Mouse (Mus musculus) CH12.LX (cell line): ENCODE measurements around the gene Hecw2. TPM values are rescaled to one million over a fixed set of nuclear protein-coding genes. Genes with fewer than 3 reads are reported as not detected.

Experiments used
- DNase-seq: peaks from one replicate; pipeline ENCODE4 v3.0.0-alpha.2; 2013; ENCODE audit errors: extremely low read depth
- H3K27ac ChIP-seq: 2 replicates; pipeline ENCODE4 v1.5.1; 2012; ENCODE audit warnings: low read depth, mild to moderate bottlenecking, control low read depth, moderate library complexity; ENCODE audit not compliant: insufficient read depth
- H3K27me3 ChIP-seq: replicated peaks from 2 replicates; pipeline ENCODE3; 2012; ENCODE audit warnings: inconsistent platforms
- H3K36me3 ChIP-seq, 2 experiments: replicated peaks in 1 of 2; 2 replicates each; pipeline versions ENCODE3 to v1.6.1; 2012; ENCODE audit warnings: inconsistent platforms in 1 of 2, low read length in 1 of 2, mild to moderate bottlenecking in 1 of 2, mixed read lengths in 1 of 2, moderate library complexity in 1 of 2; ENCODE audit not compliant: control insufficient read depth in 1 of 2, insufficient read depth in 1 of 2
- H3K4me1 ChIP-seq, 2 experiments: 2 replicates each; pipeline ENCODE4 v1.6.1; 2012; ENCODE audit warnings: inconsistent platforms in 1 of 2, moderate library complexity in 1 of 2; ENCODE audit not compliant: insufficient read depth in 2 of 2, control insufficient read depth in 1 of 2
- H3K4me2 ChIP-seq: 2 replicates; pipeline ENCODE4 v1.6.1; 2012; ENCODE audit warnings: low read depth, mild to moderate bottlenecking, control low read depth; ENCODE audit not compliant: poor library complexity, insufficient read depth, severe bottlenecking
- H3K4me3 ChIP-seq, 3 experiments: fragments of 150-350 bp in 1 of 3; sonication (generic) in 1 of 3; replicated peaks in 1 of 3; 2 replicates each; pipeline versions ENCODE3 to v1.5.1; 2011 to 2012; ENCODE audit warnings: low read depth in 2 of 3, low read length in 2 of 3, mild to moderate bottlenecking in 2 of 3, moderate library complexity in 2 of 3, control low read depth in 1 of 3, improper control_type of control experiment in 1 of 3, inconsistent platforms in 1 of 3, mixed read lengths in 1 of 3; ENCODE audit not compliant: poor library complexity in 1 of 3
- H3K79me2 ChIP-seq: replicated peaks from 2 replicates; pipeline ENCODE4 v1.6.1; 2012; ENCODE audit warnings: mild to moderate bottlenecking, moderate library complexity; ENCODE audit not compliant: control insufficient read depth, poor library complexity, insufficient read depth, severe bottlenecking; ENCODE audit errors: extremely low read depth
- H3K9ac ChIP-seq: 2 replicates; pipeline ENCODE4 v1.6.1; 2012; ENCODE audit warnings: low read depth, mild to moderate bottlenecking, control low read depth, moderate library complexity; ENCODE audit not compliant: insufficient read depth
- H3K9me3 ChIP-seq: replicated peaks from 2 replicates; pipeline ENCODE3; 2012; ENCODE audit warnings: low read length, inconsistent platforms, mixed read lengths
- BHLHE40 ChIP-seq: IDR thresholded peaks from 2 replicates; pipeline ENCODE4 v1.6.1; 2011; ENCODE audit warnings: mild to moderate bottlenecking, low read depth, low read length, improper control_type of control experiment
- CHD1 ChIP-seq: IDR thresholded peaks from 2 replicates; pipeline ENCODE4 v1.6.1; 2012; ENCODE audit warnings: low read depth, low read length, improper control_type of control experiment, inconsistent platforms
- E2F4 ChIP-seq: IDR thresholded peaks from 2 replicates; pipeline ENCODE4 v1.6.1; 2011; ENCODE audit warnings: low read depth, low read length, improper control_type of control experiment; ENCODE audit not compliant: insufficient replicate concordance
- EP300 ChIP-seq: IDR thresholded peaks from 2 replicates; pipeline ENCODE4 v1.6.1; 2011; ENCODE audit warnings: low read length, improper control_type of control experiment
- KAT2A ChIP-seq: IDR thresholded peaks from 2 replicates; pipeline ENCODE4 v1.6.1; 2012; ENCODE audit warnings: low read length, improper control_type of control experiment, inconsistent platforms; ENCODE audit not compliant: insufficient replicate concordance
- MAX ChIP-seq: IDR thresholded peaks from 2 replicates; pipeline ENCODE4 v1.6.1; 2011; ENCODE audit warnings: low read length, improper control_type of control experiment
- MAZ ChIP-seq: IDR thresholded peaks from 2 replicates; pipeline ENCODE4 v1.6.1; 2012; ENCODE audit warnings: low read depth, mild to moderate bottlenecking, inconsistent platforms, low read length, improper control_type of control experiment, moderate library complexity
- MXI1 ChIP-seq: IDR thresholded peaks from 2 replicates; pipeline ENCODE4 v1.6.1; 2011; ENCODE audit warnings: mild to moderate bottlenecking, low read depth, low read length, improper control_type of control experiment
- NELFE ChIP-seq: IDR thresholded peaks from 2 replicates; pipeline ENCODE4 v1.6.1; 2011; ENCODE audit warnings: low read depth, low read length, improper control_type of control experiment
- NRF1 ChIP-seq: IDR thresholded peaks from 2 replicates; pipeline ENCODE4 v1.6.1; 2014; ENCODE audit warnings: low read depth, mild to moderate bottlenecking, inconsistent platforms, low read length, improper control_type of control experiment, moderate library complexity
- POLR2AphosphoS2 ChIP-seq: IDR thresholded peaks from 2 replicates; pipeline ENCODE4 v1.6.1; 2011; ENCODE audit warnings: low read depth, low read length, improper control_type of control experiment
- TBP ChIP-seq: conservative IDR thresholded peaks from 2 replicates; pipeline ENCODE4 v1.6.1; 2011; ENCODE audit warnings: low read depth, low read length, improper control_type of control experiment
- TCF12 ChIP-seq: IDR thresholded peaks from 2 replicates; pipeline ENCODE4 v1.6.1; 2014; ENCODE audit warnings: low read depth, mild to moderate bottlenecking, inconsistent platforms, low read length, improper control_type of control experiment
- UBTF ChIP-seq: IDR thresholded peaks from 2 replicates; pipeline ENCODE4 v1.6.1; 2012; ENCODE audit warnings: low read depth, mild to moderate bottlenecking, inconsistent platforms, low read length, improper control_type of control experiment, moderate library complexity
- USF1 ChIP-seq: IDR thresholded peaks from 2 replicates; pipeline ENCODE4 v1.6.1; 2014; ENCODE audit warnings: low read depth, mild to moderate bottlenecking, inconsistent platforms, low read length, improper control_type of control experiment
- USF2 ChIP-seq: conservative IDR thresholded peaks from 2 replicates; pipeline ENCODE4 v1.6.1; 2011; ENCODE audit warnings: low read depth, low read length, improper control_type of control experiment
- ZKSCAN1 ChIP-seq: IDR thresholded peaks from 2 replicates; pipeline ENCODE4 v1.6.1; 2012; ENCODE audit warnings: low read depth, inconsistent platforms, low read length, improper control_type of control experiment, borderline replicate concordance
- ZMIZ1 ChIP-seq: IDR thresholded peaks from 2 replicates; pipeline ENCODE4 v1.6.1; 2012; ENCODE audit warnings: low read depth, mild to moderate bottlenecking, inconsistent platforms, low read length, improper control_type of control experiment
- ZNF384 ChIP-seq: IDR thresholded peaks from 2 replicates; pipeline ENCODE4 v1.6.1; 2012; ENCODE audit warnings: low read depth, low read length, improper control_type of control experiment, inconsistent platforms
- dilution Hi-C: fragments of 300-500 bp; cut with MboI; formaldehyde crosslinking; loops from 2 replicates; pipeline ENCODE4 v1.14.3; 2020; ENCODE audit warnings: low sequenced_read_pairs; ENCODE audit not compliant: extremely low pct_unique_long_range_greater_than_20kb, extremely low pct_ligation_motif_present
- in situ Hi-C: fragments of 300-500 bp; cut with MboI; formaldehyde crosslinking; loops from 3 replicates; pipeline ENCODE4 v1.14.3; 2019; ENCODE audit warnings: low sequenced_read_pairs, low pct_ligation_motif_present, low pct_unique_long_range_greater_than_20kb, mixed read lengths
- polyA plus RNA-seq: library from polyadenylated mRNA; unstranded; fragments of >175 nt; gene quantifications from 2 replicates; pipeline ENCODE4 v1.2.1, GENCODE M21; 2012; ENCODE audit warnings: low read depth; ENCODE audit not compliant: insufficient read length
- total RNA-seq, 2 experiments: library from RNA; depleted of rRNA; stranded (reverse); fragments of 300-350 nt in 1 of 2; fragments of >200 nt in 1 of 2; gene quantifications; 2 replicates each; pipeline ENCODE4 v1.2.3; 2012 to 2014

Gene Hecw2
- total and polyA plus RNA-seq, 3 experiments, result 0.05 to 0.59 (median 0.14) TPM

- Histone ChIP-seq H3K27ac (no peak overlapping the region), H3K9me3 (no peaks in the 10 kb centered on the region), H3K79me2 (no peaks in the 10 kb centered on the region), H3K27me3 (no peaks in the 10 kb centered on the region), H3K9ac (no peak overlapping the region), H3K4me2 (no peak overlapping the region), H3K36me3 (no peaks in the 10 kb centered on the region), H3K4me3 (no peak overlapping the region), H3K4me1 (peaks cover 0 to 6% of the 10 kb centered on the region in 2 experiments; a peak in 2 of 4 replicates)
- TF ChIP-seq ZKSCAN1 (no peak), USF1 (no peak), BHLHE40 (no peak), UBTF (no peak), EP300 (no peak), MAX (no peak), ZNF384 (no peak), USF2 (no peak), MXI1 (no peak), NRF1 (no peak), POLR2AphosphoS2 (no peak), MAZ (no peak), NELFE (no peak), TBP (no peak), ZMIZ1 (no peak), CHD1 (no peak), TCF12 (no peak), KAT2A (no peak), E2F4 (no peak)
- in situ Hi-C loops, result no loop called here
- DNase-seq, result no peak
- dilution Hi-C loops, result no loop called here
Measured at GRCm38 (mm10) chr1:54059731-54060130, 135.2 kb downstream of the Hecw2 start.

GRCm38 (mm10) chr1:54052771-54053170, 142.2 kb downstream of the Hecw2 start:
- H3K4me2 ChIP-seq, result no peak overlapping the region
- H3K36me3 ChIP-seq, result no peaks in the 10 kb centered on the region
- H3K9ac ChIP-seq, result no peak overlapping the region
- TF ChIP-seq ZNF384 (no peak), POLR2AphosphoS2 (no peak)
- TF ChIP-seq, all 38 proteins: peak for 0
- dilution Hi-C loops (no loop called here), in situ Hi-C loops (no loop called here)
- Histone ChIP-seq H3K4me1 (no peaks in the 10 kb centered on the region), H3K27me3 (no peaks in the 10 kb centered on the region), H3K79me2 (no peaks in the 10 kb centered on the region), H3K27ac (no peak overlapping the region), H3K4me3 (no peak overlapping the region), H3K9me3 (no peaks in the 10 kb centered on the region)
- no peak for DNase-seq
